Mouse (Mus musculus): ENCODE data around the gene BC048507.
"Not testable (repeated sequence)": the region's sequence is repeated elsewhere in the genome, so short reads cannot be mapped to it uniquely, and the experiment has no call there.

GRCm38 (mm10) chr13:67833137-67833536 lies 30.0 kb upstream of the BC048507 start:
- not testable (repeated sequence) for TF ChIP-seq ZC3H11A (IDR thresholded peaks at IDR 0.05; ENCODE audit: borderline replicate concordance, low read depth, low read length); CHD2 (IDR thresholded peaks at IDR 0.05; ENCODE audit: low read depth, low read length); HCFC1 (IDR thresholded peaks at IDR 0.05; ENCODE audit: borderline replicate concordance, insufficient read depth, low read length); MAFK (IDR thresholded peaks at IDR 0.05; ENCODE audit: insufficient read depth, low read depth, low read length); ZNF384 (IDR thresholded peaks at IDR 0.05; ENCODE audit: low read depth, low read length)

Data from ES-E14 (cell line).